Mouse (Mus musculus) ovary, postnatal 14 days (tissue): ENCODE data around the gene Otud7b.
A peak's percentile ranks its signal among the peaks of the same experiment; 100 is the strongest.
"Not testable (repeated sequence)": the region's sequence is repeated elsewhere in the genome, so short reads cannot be mapped to it uniquely, and the experiment has no call there.

Experiments used
- DNase-seq: peaks from one replicate; pipeline ENCODE4 v3.0.0; 2022; ENCODE audit warnings: low spot score

Otud7b gene

GRCm38 (mm10) chr3:96180727-96181477 lies 76.6 kb downstream of the Otud7b start, which contains the start of gene Sv2a:
TSS of gene Sv2a (plus strand) at chr3:96181151.
- no peak for DNase-seq

GRCm38 (mm10) chr3:96181510-96182381 lies 77.4 kb downstream of the Otud7b start:
- DNase-seq = no peak

GRCm38 (mm10) chr3:96182382-96182776 lies 78.1 kb downstream of the Otud7b start:
- no peak for DNase-seq

GRCm38 (mm10) chr3:96192977-96193376 lies 88.7 kb downstream of the Otud7b start:
- DNase-seq = no peak

- no peak for DNase-seq
Observed at GRCm38 (mm10) chr3:96194966-96195365, 90.6 kb downstream of the Otud7b start.

- DNase-seq = no peak
Observed at GRCm38 (mm10) chr3:96195616-96196313, 91.4 kb downstream of the Otud7b start.

GRCm38 (mm10) chr3:96196437-96197128 lies 92.3 kb downstream of the Otud7b start:
- DNase-seq = no peak

- peak; percentile 71 for DNase-seq
Observed at GRCm38 (mm10) chr3:96197129-96197749, 92.9 kb downstream of the Otud7b start.

GRCm38 (mm10) chr3:96198181-96198580 lies 93.9 kb downstream of the Otud7b start:
- no peak for DNase-seq

GRCm38 (mm10) chr3:96198601-96199251 lies 94.4 kb downstream of the Otud7b start:
- DNase-seq = not testable (repeated sequence)

- no peak for DNase-seq
Observed at GRCm38 (mm10) chr3:96199731-96200130, 95.4 kb downstream of the Otud7b start.

- no peak for DNase-seq
Observed at GRCm38 (mm10) chr3:96207819-96208218, 103.5 kb downstream of the Otud7b start.

GRCm38 (mm10) chr3:96209242-96209641 lies 104.9 kb downstream of the Otud7b start:
- no peak for DNase-seq
